In genomic region chr19:25310989-25311388, GRCm38 (mm10) we compare ENCODE assay signal across 14 mouse cellular contexts.
"Had no signal": no experiment of that assay in that cellular context is flagged by ENCODE, and none has a peak within 500 bp of the region (broad histone marks: within the 10 kb centered on the region; RNA-seq: fewer than 3 reads in every experiment).

No protein-coding gene starts in this region.

- H3K36me3 ChIP-seq: kidney, embryonic 15.5 days; limb, embryonic 13.5 days; midbrain, embryonic 12.5 days; neural tube, embryonic 13.5 days; stomach, embryonic 15.5 days had no signal

- ATAC-seq: midbrain, embryonic 16.5 days had no signal

- H3K9ac ChIP-seq: kidney, embryonic 15.5 days; limb, embryonic 13.5 days; liver, embryonic 14.5 days; midbrain, embryonic 12.5 days; neural tube, embryonic 13.5 days; stomach, embryonic 15.5 days had no signal

- H3K9me3 ChIP-seq: kidney, embryonic 15.5 days; limb, embryonic 13.5 days; midbrain, embryonic 12.5 days; neural tube, embryonic 13.5 days; stomach, embryonic 15.5 days had no signal

- H3K27ac ChIP-seq: limb, embryonic 13.5 days; liver, embryonic 14.5 days; midbrain, embryonic 12.5 days; neural tube, embryonic 13.5 days; stomach, embryonic 15.5 days had no signal

- H3K4me3 ChIP-seq: kidney, embryonic 15.5 days; limb, embryonic 13.5 days; midbrain, embryonic 12.5 days; neural tube, embryonic 13.5 days; stomach, embryonic 15.5 days had no signal

- H3K27me3 ChIP-seq: kidney, embryonic 15.5 days; limb, embryonic 13.5 days; midbrain, embryonic 12.5 days; neural tube, embryonic 13.5 days; stomach, embryonic 15.5 days had no signal

- DNase-seq: kidney, adult 2 months; kidney, postnatal 14 days; layer of hippocampus, postnatal 36 days; lung, adult 18-20 months; retina, postnatal 1 day; right cerebral cortex, postnatal 4 days; spleen, adult 18-20 months had no signal

- H3K4me2 ChIP-seq: kidney, embryonic 15.5 days; limb, embryonic 13.5 days; midbrain, embryonic 12.5 days; neural tube, embryonic 13.5 days; stomach, embryonic 15.5 days had no signal
